Mouse (Mus musculus) forebrain, embryonic 12.5 days (tissue): ENCODE results near the gene Ren1. TPM values are rescaled to one million over a fixed set of nuclear protein-coding genes. Genes with fewer than 3 reads are reported as not detected.

Source experiments
- ATAC-seq: fragments of 200-750 bp; cut with Nextera tagmentation; 2 replicates; pipeline ENCODE4 v1.8.0; 2017; ENCODE audit warnings: moderate TSS enrichment; ENCODE audit not compliant: low FRiP score
- H3K27ac ChIP-seq: fragments of 300-500 bp; sonication (generic); 2 replicates; pipeline ENCODE4 v1.5.1; 2016; ENCODE audit warnings: mild to moderate bottlenecking
- H3K27me3 ChIP-seq: fragments of 300-500 bp; sonication (generic); 2 replicates; pipeline ENCODE4 v1.6.1; 2016; ENCODE audit warnings: mild to moderate bottlenecking
- H3K36me3 ChIP-seq: fragments of 300-500 bp; sonication (generic); replicated peaks from 2 replicates; pipeline ENCODE4 v1.6.1; 2016; ENCODE audit warnings: mild to moderate bottlenecking
- H3K4me1 ChIP-seq: fragments of 300-500 bp; sonication (generic); 2 replicates; pipeline ENCODE4 v1.6.1; 2016
- H3K4me2 ChIP-seq: fragments of 300-500 bp; sonication (generic); 2 replicates; pipeline ENCODE4 v1.6.1; 2016; ENCODE audit warnings: mild to moderate bottlenecking, moderate library complexity
- H3K4me3 ChIP-seq: fragments of 300-500 bp; sonication (generic); replicated peaks from 2 replicates; pipeline ENCODE4 v1.5.1; 2016; ENCODE audit warnings: mild to moderate bottlenecking
- H3K9ac ChIP-seq: fragments of 300-500 bp; sonication (generic); 2 replicates; pipeline ENCODE4 v1.6.1; 2016; ENCODE audit warnings: mild to moderate bottlenecking
- H3K9me3 ChIP-seq: fragments of 300-500 bp; sonication (generic); 2 replicates; pipeline ENCODE4 v1.6.1; 2016
- WGBS: fragments of 180-500 bp; shearing (Covaris S2); methylation state at CpG from one replicate; pipeline ENCODE4 v1.1.7; 2016; 5-methylcytosine and 5-hydroxymethylcytosine counted together
- polyA plus RNA-seq: library from polyadenylated mRNA; unstranded; fragments of >200 nt; fragmentation: Nextera tagmentation; extraction: Ambion mirVana; gene quantifications from 2 replicates; pipeline ENCODE4 v1.2.1, GENCODE M21; 2016

Gene Ren1
- polyA plus RNA-seq, 1 experiment from 2014 or later, result not detected

GRCm38 (mm10) chr1:133404005-133404404 lies 53.7 kb downstream of the Ren1 start:
- Histone ChIP-seq H3K36me3 (no peaks in the 10 kb centered on the region), H3K4me1 (peaks cover 12% of the 10 kb centered on the region), H3K9ac (no peak overlapping the region), H3K27me3 (peaks cover 23% of the 10 kb centered on the region), H3K9me3 (no peaks in the 10 kb centered on the region), H3K27ac (no peak overlapping the region), H3K4me3 (no peak overlapping the region), H3K4me2 (no peak overlapping the region)
- no peak for ATAC-seq
- 96% methylated on average over 4 of the region's 4 CpGs for WGBS

GRCm38 (mm10) chr1:133406614-133407013 lies 56.3 kb downstream of the Ren1 start:
- Histone ChIP-seq H3K36me3 (no peaks in the 10 kb centered on the region), H3K4me2 (no peak overlapping the region), H3K9me3 (no peaks in the 10 kb centered on the region), H3K27ac (no peak overlapping the region), H3K27me3 (no peaks in the 10 kb centered on the region), H3K9ac (no peak overlapping the region), H3K4me1 (peaks cover 35% of the 10 kb centered on the region), H3K4me3 (no peak overlapping the region)
- no peak for ATAC-seq
- 93% methylated on average over 7 of the region's 7 CpGs for WGBS

DNA sequence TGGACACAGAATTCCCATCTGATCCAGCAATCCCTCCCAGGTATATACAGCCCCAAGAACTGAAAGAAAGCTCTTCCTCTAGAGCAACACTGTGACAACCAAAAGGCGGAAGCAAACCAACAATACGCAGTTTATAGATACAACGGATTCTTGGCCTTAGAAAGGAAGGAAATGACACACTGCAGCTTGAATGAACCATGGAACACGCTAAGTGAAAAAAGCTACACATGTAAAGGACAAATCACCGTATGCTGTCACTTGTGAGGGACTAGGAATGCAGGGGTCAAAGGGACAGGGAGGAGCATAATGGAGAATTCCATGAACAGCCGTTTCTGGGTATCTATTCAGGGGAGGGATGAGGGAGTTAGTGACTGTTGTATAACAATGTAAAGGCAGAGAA lies 57.1 kb downstream of the Ren1 start:
- no peak overlapping the region for H3K4me2 ChIP-seq
- ATAC-seq, result no peak
- no peaks in the 10 kb centered on the region for H3K36me3 ChIP-seq
- H3K4me3 ChIP-seq, result no peak overlapping the region
- no peak overlapping the region for H3K9ac ChIP-seq
- H3K27me3 ChIP-seq, result no peaks in the 10 kb centered on the region
- no peaks in the 10 kb centered on the region for H3K9me3 ChIP-seq
- no peak overlapping the region for H3K27ac ChIP-seq
- WGBS, result 72% methylated on average over 6 of the region's 6 CpGs
- H3K4me1 ChIP-seq, result peaks cover 43% of the 10 kb centered on the region

DNA sequence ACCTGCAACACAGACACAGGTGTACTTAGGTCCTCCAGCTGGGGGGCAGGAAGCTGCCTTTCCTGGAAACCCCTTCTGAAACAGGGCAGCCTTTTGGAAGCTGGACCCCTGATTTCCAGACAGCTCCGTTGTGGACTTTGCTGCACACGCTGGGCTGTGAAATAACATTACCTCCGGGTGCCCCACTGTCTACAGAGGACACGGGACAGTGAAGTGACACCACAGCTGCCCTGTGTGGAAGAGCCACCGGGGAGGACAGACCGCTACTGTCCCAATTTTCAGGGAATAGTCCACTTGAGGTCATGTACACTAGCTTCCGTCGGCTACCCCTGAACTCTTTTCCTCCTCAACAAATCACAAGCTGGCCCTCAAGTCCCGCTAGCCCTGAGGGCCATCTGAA lies 58.0 kb downstream of the Ren1 start:
- 61% methylated on average over 9 of the region's 9 CpGs for WGBS
- Histone ChIP-seq H3K4me2 (no peak overlapping the region), H3K9me3 (no peaks in the 10 kb centered on the region), H3K4me3 (no peak overlapping the region), H3K4me1 (peaks cover 44% of the 10 kb centered on the region), H3K36me3 (no peaks in the 10 kb centered on the region), H3K27ac (0 out of 2 replicates have a peak overlapping the region, but pooled peaks have one; percentile 13), H3K9ac (no peak overlapping the region), H3K27me3 (no peaks in the 10 kb centered on the region)
- no peak for ATAC-seq

DNA sequence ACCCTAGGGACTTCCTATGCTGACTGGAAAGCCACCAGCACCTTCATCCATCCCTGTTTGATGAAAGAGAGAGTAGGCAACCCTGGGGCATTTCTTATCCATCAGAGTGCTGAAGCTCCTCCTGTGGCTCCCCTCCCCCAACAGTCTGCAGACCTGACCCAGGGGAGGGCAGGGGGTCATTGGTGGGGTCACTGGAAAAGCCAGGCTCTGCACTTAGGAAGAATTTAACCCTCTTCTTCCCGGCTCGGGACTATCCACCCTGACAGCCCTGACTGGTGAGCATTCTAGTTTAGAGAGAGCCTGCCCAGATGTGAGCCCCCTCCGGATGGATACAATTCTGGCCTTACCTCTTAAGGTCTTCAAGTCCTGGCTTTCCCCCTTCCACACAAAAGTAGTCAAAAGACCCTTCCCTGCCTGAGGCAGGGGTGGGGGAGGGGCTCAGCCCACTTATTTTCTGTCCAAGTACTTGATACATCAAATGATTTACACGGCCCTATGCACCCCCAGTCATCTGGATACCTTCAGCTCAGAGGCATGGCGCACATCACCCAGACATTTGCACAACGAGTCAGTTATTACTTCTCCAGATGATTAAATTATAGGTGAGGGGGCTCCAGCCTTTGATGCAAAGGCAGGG lies 58.7 kb downstream of the Ren1 start:
- peaks cover 47% of the 10 kb centered on the region for H3K4me1 ChIP-seq
- ATAC-seq, result no peak
- no peak overlapping the region for H3K27ac ChIP-seq
- no peaks in the 10 kb centered on the region for H3K9me3 ChIP-seq
- no peak overlapping the region for H3K9ac ChIP-seq
- no peak overlapping the region for H3K4me2 ChIP-seq
- 15% methylated on average over 6 of the region's 6 CpGs for WGBS
- 0 out of 2 replicates have a peak, but pooled peaks cover 1% of the 10 kb centered on the region for H3K27me3 ChIP-seq
- no peaks in the 10 kb centered on the region for H3K36me3 ChIP-seq
- no peak overlapping the region for H3K4me3 ChIP-seq

GRCm38 (mm10) chr1:133409786-133410185 lies 59.5 kb downstream of the Ren1 start:
- Histone ChIP-seq H3K27ac (no peak overlapping the region), H3K4me3 (no peak overlapping the region), H3K36me3 (no peaks in the 10 kb centered on the region), H3K4me2 (no peak overlapping the region), H3K4me1 (peaks cover 51% of the 10 kb centered on the region), H3K9me3 (no peaks in the 10 kb centered on the region), H3K9ac (no peak overlapping the region), H3K27me3 (0 out of 2 replicates have a peak, but pooled peaks cover 4% of the 10 kb centered on the region)
- ATAC-seq, result no peak
- WGBS, result 74% methylated on average over 9 of the region's 9 CpGs

Other genes with a start within 250 kb of the Ren1 start
- 58.3 and 63.5 TPM in 2 replicates for gene Ppp1r15b, start 219.4 kb upstream of the Ren1 start, polyA plus RNA-seq
- gene Plekha6, start 186.3 kb upstream of the Ren1 start, polyA plus RNA-seq, result 20.3 and 20.6 TPM in 2 replicates
- not detected in 2 replicates for gene Golt1a, start 40.7 kb upstream of the Ren1 start, polyA plus RNA-seq
- gene Kiss1, start 28.6 kb upstream of the Ren1 start, polyA plus RNA-seq, result not detected in 2 replicates
- gene Etnk2, start 13.1 kb downstream of the Ren1 start, polyA plus RNA-seq, result 2.5 and 2.6 TPM in 2 replicates
- 13.1 and 13.3 TPM in 2 replicates for gene Sox13, start 73.9 kb downstream of the Ren1 start, polyA plus RNA-seq